Mouse (Mus musculus) T-cell, adult 2 months (primary cell): ENCODE results near the gene Ift22.
"Not testable (repeated sequence)": the region's sequence is repeated elsewhere in the genome, so short reads cannot be mapped to it uniquely, and the experiment has no call there.

Experiments used
- DNase-seq: peaks from one replicate; pipeline ENCODE4 v3.0.0; 2022; ENCODE audit warnings: low spot score

Gene Ift22

GRCm38 (mm10) chr5:136907587-136907986 is 363 bp upstream of the Ift22 start:
- no peak for DNase-seq

- DNase-seq = no peak
Measured at GRCm38 (mm10) chr5:136914183-136914582, 6.2 kb downstream of the Ift22 start.

- no peak for DNase-seq
Measured at GRCm38 (mm10) chr5:136917613-136918242, 9.8 kb downstream of the Ift22 start.

GRCm38 (mm10) chr5:136918655-136919472 is 10.9 kb downstream of the Ift22 start:
- DNase-seq = peak; percentile 79

GRCm38 (mm10) chr5:136919546-136920301 is 11.8 kb downstream of the Ift22 start:
- no peak for DNase-seq

- DNase-seq = no peak
Measured at GRCm38 (mm10) chr5:136922830-136923229, 14.9 kb downstream of the Ift22 start.

GRCm38 (mm10) chr5:136923751-136924478 is 16.0 kb downstream of the Ift22 start:
- no peak for DNase-seq

- DNase-seq = peak; percentile 64
Measured at GRCm38 (mm10) chr5:136929073-136929472, 21.1 kb downstream of the Ift22 start.

GRCm38 (mm10) chr5:136931896-136932295 is 23.9 kb downstream of the Ift22 start:
- DNase-seq = no peak

- no peak for DNase-seq
Measured at GRCm38 (mm10) chr5:136932956-136933355, 25.0 kb downstream of the Ift22 start.

GRCm38 (mm10) chr5:136933930-136934329 is 26.0 kb downstream of the Ift22 start:
- DNase-seq = no peak

- DNase-seq = no peak
Measured at GRCm38 (mm10) chr5:136935905-136936695, 28.1 kb downstream of the Ift22 start.

- DNase-seq = no peak
Measured at GRCm38 (mm10) chr5:136936750-136937149, 28.8 kb downstream of the Ift22 start.

- DNase-seq = no peak
Measured at GRCm38 (mm10) chr5:136937621-136938020, 29.7 kb downstream of the Ift22 start.

- peak; percentile 26 for DNase-seq
Measured at GRCm38 (mm10) chr5:136939284-136939683, 31.3 kb downstream of the Ift22 start.

GRCm38 (mm10) chr5:136940029-136940428 is 32.1 kb downstream of the Ift22 start:
- DNase-seq = not testable (repeated sequence)

GRCm38 (mm10) chr5:136940845-136941560 is 33.1 kb downstream of the Ift22 start:
- no peak for DNase-seq

GRCm38 (mm10) chr5:136942781-136943180 is 34.8 kb downstream of the Ift22 start:
- DNase-seq = no peak

- DNase-seq = no peak
Measured at GRCm38 (mm10) chr5:136943382-136943781, 35.4 kb downstream of the Ift22 start.

- DNase-seq = no peak
Measured at GRCm38 (mm10) chr5:136945084-136945483, 37.1 kb downstream of the Ift22 start.

GRCm38 (mm10) chr5:136947874-136948273 is 39.9 kb downstream of the Ift22 start:
- no peak for DNase-seq
